Mouse (Mus musculus) forebrain, embryonic 10.5 days (tissue): Measurements from ENCODE around the gene Mad2l1bp. TPM values are rescaled to one million over a fixed set of nuclear protein-coding genes. Genes with fewer than 3 reads are reported as not detected.

ENCODE experiments used
- DNase-seq: peaks from one replicate; pipeline ENCODE4 v3.0.0-alpha.2; 2017; ENCODE audit warnings: low spot score; ENCODE audit errors: extremely low spot score
- H3K27ac ChIP-seq: fragments of 300-500 bp; sonication (generic); 2 replicates; pipeline ENCODE4 v1.5.1; 2016; ENCODE audit warnings: mild to moderate bottlenecking
- H3K27me3 ChIP-seq: fragments of 300-500 bp; sonication (generic); 2 replicates; pipeline ENCODE4 v1.6.1; 2016; ENCODE audit warnings: mild to moderate bottlenecking; ENCODE audit not compliant: poor library complexity, severe bottlenecking
- H3K36me3 ChIP-seq: fragments of 300-500 bp; sonication (generic); replicated peaks from 2 replicates; pipeline ENCODE4 v1.6.1; 2016; ENCODE audit warnings: mild to moderate bottlenecking, moderate library complexity
- H3K4me1 ChIP-seq: fragments of 300-500 bp; sonication (generic); 2 replicates; pipeline ENCODE4 v1.6.1; 2016
- H3K4me3 ChIP-seq: fragments of 300-500 bp; sonication (generic); 2 replicates; pipeline ENCODE4 v1.5.1; 2016; ENCODE audit warnings: mild to moderate bottlenecking, moderate library complexity
- H3K9me3 ChIP-seq: fragments of 300-500 bp; sonication (generic); 2 replicates; pipeline ENCODE4 v1.6.1; 2016; ENCODE audit warnings: mild to moderate bottlenecking, moderate library complexity
- whole genome bisulfite sequencing: fragments of 180-500 bp; shearing (Covaris S2); methylation state at CpG from one replicate; pipeline ENCODE4 v1.1.7; 2016; 5-methylcytosine and 5-hydroxymethylcytosine counted together
- polyA plus RNA-seq: library from polyadenylated mRNA; unstranded; fragments of >200 nt; fragmentation: Nextera tagmentation; extraction: Ambion mirVana; gene quantifications from 2 replicates; pipeline ENCODE4 v1.2.1, GENCODE M21; 2016

The Mad2l1bp gene
- polyA plus RNA-seq = 36.3 and 36.8 TPM in 2 replicates

DNA sequence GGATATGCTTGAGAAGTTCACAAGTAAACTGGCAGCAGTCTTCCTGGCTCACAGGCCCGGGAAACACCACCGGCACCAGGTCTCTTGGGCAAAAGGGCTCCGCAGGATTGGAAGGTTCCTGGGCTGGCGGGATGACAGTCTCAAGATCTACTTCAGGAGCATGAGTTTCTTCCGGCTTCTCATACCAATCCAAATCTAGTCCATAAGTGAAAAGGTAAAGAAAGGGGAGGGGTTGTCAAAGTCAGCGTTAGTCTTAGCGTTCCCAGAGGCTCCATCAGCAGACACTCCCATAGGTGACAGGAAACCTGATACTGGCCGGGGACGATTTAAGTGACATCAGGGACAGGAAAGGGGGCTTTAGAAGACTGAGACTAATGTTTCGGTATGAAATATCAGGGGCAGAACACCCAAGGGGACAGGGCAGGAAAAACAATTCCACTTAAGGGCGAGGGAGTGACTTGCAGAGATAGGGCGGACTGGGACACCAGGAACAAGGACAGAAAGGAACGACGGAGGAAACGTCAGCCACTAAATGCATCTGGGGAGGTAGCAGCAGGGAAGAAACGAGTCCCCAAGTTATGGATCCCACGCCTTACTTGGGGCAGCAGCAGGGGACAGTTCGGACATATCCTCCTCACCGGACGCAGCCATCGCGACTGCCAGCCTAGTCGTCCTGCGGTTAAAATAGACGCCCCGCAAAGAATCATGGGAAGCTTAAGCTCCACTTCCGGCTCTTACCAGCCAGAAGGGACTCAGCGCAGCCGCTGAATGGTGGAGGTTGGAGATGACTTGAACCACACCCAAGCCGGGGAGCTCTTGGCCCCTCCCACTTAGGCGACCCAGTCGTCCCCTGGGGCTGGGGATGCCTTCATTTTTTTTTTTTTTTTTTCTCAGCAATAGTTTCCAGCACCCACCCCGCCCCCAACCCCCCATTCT, at the start of gene Mad2l1bp:
Mad2l1bp (minus strand) TSS at position 707 of the 936 bp plus-strand sequence.
- peak within 1 kb of the TSS; percentile 80 for H3K4me3 ChIP-seq
- peak within 1 kb of the TSS; percentile 89 for H3K27ac ChIP-seq
- DNase-seq = peak; percentile 85
- no peaks in the 10 kb centered on the region for H3K9me3 ChIP-seq
- 10% methylated on average over 33 of the region's 33 CpGs for WGBS
- H3K27me3 ChIP-seq = no peaks in the 10 kb centered on the region
- H3K36me3 ChIP-seq = peaks cover 25% of the 10 kb centered on the region
- H3K4me1 ChIP-seq = peaks cover 17% of the 10 kb centered on the region

DNA sequence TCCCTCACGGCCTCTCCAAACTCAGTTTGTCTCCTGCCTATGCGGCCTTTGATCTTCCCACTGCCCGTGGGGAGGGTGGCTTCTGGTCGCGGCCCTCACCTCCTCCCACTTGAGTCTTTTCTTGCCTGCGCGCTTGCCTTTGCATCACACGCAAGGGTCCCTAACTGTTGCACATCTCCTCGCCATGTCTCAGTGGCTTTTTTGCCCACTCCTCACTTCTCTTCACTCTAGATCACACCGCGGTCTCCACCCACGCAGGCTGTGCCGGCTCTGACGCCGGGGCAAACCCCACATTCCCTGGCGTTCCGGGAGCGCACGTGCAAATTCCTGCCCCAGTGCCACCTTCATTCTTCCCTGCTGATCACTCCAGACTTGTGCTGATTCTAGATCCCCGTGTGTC, 49.7 kb upstream of the Mad2l1bp start:
- WGBS = under 1% methylated on average over 20 of the region's 20 CpGs
- H3K36me3 ChIP-seq = peaks cover 64% of the 10 kb centered on the region
- H3K27ac ChIP-seq = peak overlapping the region; percentile 95

DNA sequence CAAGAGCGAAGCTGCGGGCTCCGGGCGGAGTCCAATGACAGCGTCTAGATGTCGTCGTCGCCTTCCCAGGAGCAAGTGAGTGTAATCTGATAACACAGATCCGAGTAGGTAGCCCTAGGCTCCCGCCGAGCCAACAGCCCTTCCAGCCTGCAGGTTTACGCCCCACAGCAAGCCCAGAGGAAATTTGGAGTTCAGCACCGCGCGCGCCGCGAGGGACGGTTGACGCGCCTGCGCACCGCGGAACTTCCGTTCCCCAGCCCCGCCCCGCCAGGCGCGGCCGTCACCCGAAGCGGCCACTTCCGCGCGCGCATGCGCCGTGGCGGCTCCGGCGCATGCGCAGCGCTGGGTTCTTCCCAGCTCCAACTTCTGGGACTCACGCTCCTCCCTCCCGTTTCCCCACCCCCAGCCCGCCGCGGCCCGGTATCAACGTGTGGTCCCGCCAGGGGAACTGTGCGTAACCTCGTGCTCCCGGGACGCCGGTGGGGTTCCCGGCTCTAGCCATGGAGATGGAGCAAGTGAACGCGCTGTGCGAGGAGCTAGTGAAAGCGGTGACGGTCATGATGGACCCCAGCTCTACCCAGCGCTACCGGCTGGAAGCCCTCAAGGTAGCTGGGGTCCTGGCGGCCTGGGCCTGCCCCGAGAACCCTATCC, 49.2 kb upstream of the Mad2l1bp start, which contains the start of the genes Polh and Xpo5:
Polh (minus strand) TSS at position 225 of the 651 bp plus-strand sequence.
Xpo5 (plus strand) TSS at position 362 of the 651 bp plus-strand sequence.
- DNase-seq = peak; percentile 92
- Histone ChIP-seq H3K4me1 (peaks cover 31% of the 10 kb centered on the region), H3K27ac (peak within 1 kb of the TSS; percentile 95), H3K9me3 (no peaks in the 10 kb centered on the region), H3K4me3 (peak within 1 kb of the TSS; percentile 78), H3K27me3 (no peaks in the 10 kb centered on the region), H3K36me3 (peaks cover 64% of the 10 kb centered on the region)
- WGBS = under 1% methylated on average over 66 of the region's 66 CpGs

More for the DNA sequence above, 49.7 kb upstream of the Mad2l1bp start:
- Histone ChIP-seq H3K9me3 (no peaks in the 10 kb centered on the region), H3K4me3 (peak overlapping the region; percentile 78), H3K4me1 (peaks cover 31% of the 10 kb centered on the region), H3K27me3 (no peaks in the 10 kb centered on the region)
- no peak for DNase-seq

DNA sequence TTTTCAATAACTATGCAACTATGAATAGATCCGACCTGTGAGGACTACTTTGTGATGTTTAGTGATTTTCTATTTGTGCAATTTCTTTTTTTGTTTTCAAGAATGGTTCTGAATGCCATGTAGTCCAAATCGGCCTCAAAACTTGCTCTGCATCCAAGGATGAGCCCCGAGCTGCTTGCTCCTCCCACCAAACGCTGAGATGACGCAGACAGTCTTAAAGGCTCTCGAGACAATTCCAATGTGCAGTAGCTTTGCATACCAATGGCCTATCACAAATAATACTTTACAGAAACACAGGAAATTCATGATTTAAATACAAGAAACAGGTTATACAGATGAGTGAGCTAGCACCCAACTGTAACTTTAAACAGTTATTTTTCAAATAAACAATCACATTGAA, 47.8 kb upstream of the Mad2l1bp start:
- no peak overlapping the region for H3K27ac ChIP-seq
- H3K9me3 ChIP-seq = no peaks in the 10 kb centered on the region
- no peak for DNase-seq
- H3K4me3 ChIP-seq = peak overlapping the region; percentile 78
- no peaks in the 10 kb centered on the region for H3K27me3 ChIP-seq
- peaks cover 31% of the 10 kb centered on the region for H3K4me1 ChIP-seq
- WGBS = 79% methylated on average over 6 of the region's 6 CpGs
- peaks cover 64% of the 10 kb centered on the region for H3K36me3 ChIP-seq

DNA sequence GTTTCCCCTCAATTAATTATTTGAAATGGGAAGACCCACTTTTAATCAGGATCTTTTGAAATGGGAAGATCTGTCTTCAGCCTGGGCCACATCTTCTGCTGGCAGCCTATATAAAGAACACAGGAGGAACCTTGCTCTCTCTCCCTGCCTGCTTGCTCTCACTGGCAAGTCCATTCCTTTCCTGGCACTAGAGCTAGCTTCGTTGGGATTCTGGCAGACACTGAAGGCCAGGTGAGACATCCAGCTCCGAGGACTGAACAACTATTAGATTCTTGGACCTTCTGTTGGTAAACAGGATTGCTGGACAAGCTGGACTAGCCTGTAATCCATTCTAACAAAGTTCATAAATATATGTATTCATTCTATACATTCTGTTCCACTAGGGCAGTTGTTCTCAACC, 35.5 kb upstream of the Mad2l1bp start:
- H3K27ac ChIP-seq = no peak overlapping the region
- DNase-seq = no peak
- H3K4me3 ChIP-seq = no peak overlapping the region
- no peaks in the 10 kb centered on the region for H3K9me3 ChIP-seq
- no peaks in the 10 kb centered on the region for H3K27me3 ChIP-seq
- WGBS = 91% methylated on average over 2 of the region's 2 CpGs
- peaks cover 96% of the 10 kb centered on the region for H3K36me3 ChIP-seq
- H3K4me1 ChIP-seq = no peaks in the 10 kb centered on the region

DNA sequence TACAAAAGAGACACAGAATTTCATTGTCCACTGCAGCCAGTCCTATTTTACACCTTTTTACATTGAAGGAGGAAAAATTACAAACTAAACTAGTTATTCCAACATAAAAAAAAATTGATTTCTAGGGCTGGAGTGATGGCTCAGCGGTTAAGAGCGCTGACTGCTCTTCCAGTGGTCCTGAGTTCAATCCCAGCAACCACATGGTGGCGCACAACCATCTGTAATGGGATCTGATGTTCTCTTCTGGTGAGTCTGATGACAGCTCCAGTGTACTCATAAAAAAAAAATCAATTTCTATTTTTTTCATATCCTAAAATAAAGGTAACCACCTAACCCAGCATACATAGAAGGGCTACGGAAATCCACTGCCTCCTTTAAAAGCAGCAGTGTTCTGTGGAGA, 28.9 kb upstream of the Mad2l1bp start:
- no peak for DNase-seq
- peaks cover 98% of the 10 kb centered on the region for H3K36me3 ChIP-seq
- H3K4me1 ChIP-seq = no peaks in the 10 kb centered on the region
- H3K9me3 ChIP-seq = no peaks in the 10 kb centered on the region
- no peak overlapping the region for H3K4me3 ChIP-seq
- H3K27me3 ChIP-seq = no peaks in the 10 kb centered on the region
- no peak overlapping the region for H3K27ac ChIP-seq
- WGBS = 81% methylated on average over 4 of the region's 4 CpGs

DNA sequence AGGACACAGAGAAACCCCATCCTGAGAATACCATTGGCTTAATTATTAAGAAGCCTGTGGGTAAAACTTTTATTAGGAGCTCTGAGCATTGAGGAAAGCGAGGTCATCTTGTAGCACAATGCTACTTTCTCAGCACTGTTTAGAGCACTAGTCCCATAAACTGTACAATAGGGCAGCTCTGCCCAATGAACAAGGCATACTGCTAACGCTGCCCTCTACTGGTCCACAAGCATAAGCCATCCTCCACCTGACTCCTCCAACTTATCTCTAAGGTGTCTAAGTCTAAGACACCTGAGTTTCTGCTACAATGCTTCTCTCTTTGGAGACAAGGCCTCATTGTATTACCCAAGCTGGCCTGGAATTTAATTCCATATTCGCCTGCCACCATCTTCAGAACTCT, 17.2 kb upstream of the Mad2l1bp start:
- no peaks in the 10 kb centered on the region for H3K27me3 ChIP-seq
- H3K4me1 ChIP-seq = no peaks in the 10 kb centered on the region
- DNase-seq = no peak
- H3K36me3 ChIP-seq = peaks cover 94% of the 10 kb centered on the region
- no peak overlapping the region for H3K27ac ChIP-seq
- no peaks in the 10 kb centered on the region for H3K9me3 ChIP-seq
- WGBS = 74% methylated on average over 3 of the region's 3 CpGs
- H3K4me3 ChIP-seq = no peak overlapping the region

DNA sequence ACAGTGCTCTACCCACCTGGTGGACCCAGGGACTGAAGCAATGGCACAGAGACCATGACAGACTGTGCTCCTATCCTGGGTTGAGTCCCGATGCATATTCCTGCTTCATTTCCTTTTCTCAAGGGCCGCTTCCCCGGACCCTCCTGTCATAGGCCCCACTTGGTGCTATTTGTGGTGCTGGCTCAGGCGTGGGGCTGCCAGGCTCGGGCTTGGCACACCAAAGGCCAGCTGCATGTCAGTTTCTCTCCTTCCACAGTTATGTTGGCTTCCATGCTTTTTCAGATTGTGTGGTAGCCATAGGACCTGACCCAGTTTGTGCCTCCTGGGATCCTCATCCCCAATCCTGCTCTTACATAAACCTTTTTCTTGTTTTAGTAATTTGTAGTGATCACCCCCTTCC, 15.4 kb upstream of the Mad2l1bp start:
- H3K4me1 ChIP-seq = no peaks in the 10 kb centered on the region
- no peaks in the 10 kb centered on the region for H3K9me3 ChIP-seq
- H3K36me3 ChIP-seq = peaks cover 98% of the 10 kb centered on the region
- no peak overlapping the region for H3K4me3 ChIP-seq
- H3K27ac ChIP-seq = no peak overlapping the region
- 93% methylated on average over 5 of the region's 5 CpGs for WGBS
- no peak for DNase-seq
- H3K27me3 ChIP-seq = no peaks in the 10 kb centered on the region

DNA sequence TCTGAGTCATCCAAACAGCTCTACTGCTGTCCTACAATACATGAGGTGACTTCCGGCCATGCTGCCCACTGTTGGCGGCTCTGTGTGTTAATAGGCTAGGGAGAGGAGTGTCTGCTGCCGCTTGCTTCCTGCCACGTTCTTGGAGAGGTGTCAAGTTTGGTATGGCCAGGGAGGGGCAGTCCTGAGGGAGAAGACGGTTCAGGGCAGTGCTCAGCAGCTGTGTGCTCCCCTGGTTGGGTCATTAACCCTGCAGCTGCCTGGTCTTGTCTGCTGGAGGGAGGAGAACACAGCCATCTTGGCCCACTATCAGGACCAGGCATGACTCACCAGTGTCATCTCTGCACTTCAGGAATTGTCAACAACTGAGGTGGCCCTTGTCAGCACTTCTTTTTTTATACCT, 15.0 kb upstream of the Mad2l1bp start:
- Histone ChIP-seq H3K36me3 (peaks cover 99% of the 10 kb centered on the region), H3K4me1 (no peaks in the 10 kb centered on the region), H3K27me3 (no peaks in the 10 kb centered on the region), H3K9me3 (no peaks in the 10 kb centered on the region), H3K27ac (no peak overlapping the region), H3K4me3 (no peak overlapping the region)
- no peak for DNase-seq
- 72% methylated on average over 5 of the region's 5 CpGs for WGBS

DNA sequence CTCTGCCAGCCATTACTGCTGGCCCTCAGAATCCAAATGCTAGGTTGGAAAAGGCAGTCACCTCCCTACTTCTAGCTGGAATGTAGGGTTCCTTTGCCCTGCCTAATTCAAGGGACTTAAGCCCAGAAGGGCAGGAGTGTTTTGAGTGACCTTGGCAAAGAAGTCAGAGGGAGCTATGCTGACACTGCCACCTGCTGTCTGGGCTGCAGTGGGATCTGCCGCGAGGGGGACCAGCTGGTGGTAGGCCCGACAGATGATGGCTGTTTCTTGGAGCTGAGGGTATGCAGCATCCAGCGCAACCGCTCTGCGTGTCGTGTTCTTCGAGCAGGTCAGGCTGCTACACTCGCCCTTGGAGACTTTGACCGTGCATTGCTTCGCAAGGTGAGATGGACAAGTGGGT, 13.7 kb upstream of the Mad2l1bp start:
- Histone ChIP-seq H3K4me3 (no peak overlapping the region), H3K4me1 (peaks cover 12% of the 10 kb centered on the region), H3K36me3 (peaks cover 95% of the 10 kb centered on the region), H3K27ac (no peak overlapping the region), H3K9me3 (no peaks in the 10 kb centered on the region), H3K27me3 (no peaks in the 10 kb centered on the region)
- no peak for DNase-seq
- 89% methylated on average over 11 of the region's 11 CpGs for WGBS

DNA sequence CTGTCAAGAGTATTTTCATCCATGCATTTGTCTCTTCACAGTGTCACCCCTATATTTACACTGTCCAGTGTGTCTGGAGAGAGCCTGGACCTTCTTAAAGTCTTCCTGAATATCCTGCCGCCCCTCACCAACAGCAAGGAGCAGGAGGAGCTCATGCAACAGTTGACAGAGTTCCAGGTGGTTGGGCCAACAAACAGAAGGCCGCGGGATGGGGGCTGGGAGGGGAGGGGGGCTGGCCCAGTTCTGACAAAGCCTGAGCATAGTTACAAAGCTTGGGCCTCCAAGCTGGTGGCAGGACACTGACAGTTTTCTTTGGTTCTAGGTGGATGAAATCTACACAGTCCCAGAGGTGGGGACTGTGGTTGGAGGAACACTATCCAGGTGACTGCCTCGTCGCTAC, 12.9 kb upstream of the Mad2l1bp start:
- no peak overlapping the region for H3K4me3 ChIP-seq
- H3K9me3 ChIP-seq = no peaks in the 10 kb centered on the region
- H3K4me1 ChIP-seq = peaks cover 20% of the 10 kb centered on the region
- DNase-seq = no peak
- H3K27ac ChIP-seq = no peak overlapping the region
- 88% methylated on average over 5 of the region's 5 CpGs for WGBS
- H3K27me3 ChIP-seq = no peaks in the 10 kb centered on the region
- peaks cover 89% of the 10 kb centered on the region for H3K36me3 ChIP-seq

DNA sequence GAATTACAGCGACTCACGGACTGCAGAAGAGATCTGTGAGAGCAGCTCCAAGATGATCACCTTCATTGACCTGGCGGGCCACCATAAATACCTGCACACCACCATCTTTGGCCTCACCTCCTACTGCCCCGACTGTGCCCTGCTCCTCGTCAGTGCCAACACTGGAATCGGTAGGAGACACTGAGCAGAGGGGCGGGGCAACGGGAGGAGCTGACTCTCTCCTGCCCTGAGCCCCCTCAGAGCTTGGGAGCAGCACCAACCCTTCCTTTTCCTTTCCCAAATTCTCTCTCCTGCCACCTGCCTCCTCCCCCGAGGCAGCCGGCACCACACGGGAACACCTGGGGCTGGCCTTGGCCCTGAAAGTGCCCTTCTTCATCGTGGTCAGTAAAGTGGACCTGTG, 12.1 kb upstream of the Mad2l1bp start:
- Histone ChIP-seq H3K27ac (no peak overlapping the region), H3K36me3 (peaks cover 80% of the 10 kb centered on the region), H3K4me1 (peaks cover 21% of the 10 kb centered on the region), H3K4me3 (no peak overlapping the region), H3K27me3 (no peaks in the 10 kb centered on the region), H3K9me3 (no peaks in the 10 kb centered on the region)
- no peak for DNase-seq
- WGBS = 91% methylated on average over 12 of the region's 12 CpGs

DNA sequence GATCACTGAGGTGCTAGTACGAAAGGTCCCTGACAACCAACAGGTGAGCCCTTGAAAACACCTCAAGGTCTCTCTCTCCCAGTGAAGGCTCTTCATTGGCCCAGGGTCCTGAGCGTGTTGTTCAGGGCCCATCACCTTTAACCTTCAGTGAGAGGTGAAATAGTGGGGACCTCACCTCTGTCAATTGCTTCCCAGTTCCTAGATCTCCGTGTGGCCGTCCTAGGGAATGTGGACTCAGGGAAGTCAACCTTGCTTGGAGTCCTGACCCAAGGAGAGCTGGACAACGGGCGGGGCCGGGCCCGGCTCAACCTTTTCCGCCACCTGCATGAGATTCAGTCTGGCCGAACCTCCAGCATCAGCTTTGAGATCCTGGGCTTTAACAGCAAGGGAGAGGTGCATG, 11.4 kb upstream of the Mad2l1bp start:
- Histone ChIP-seq H3K4me3 (no peak overlapping the region), H3K4me1 (peaks cover 27% of the 10 kb centered on the region), H3K9me3 (no peaks in the 10 kb centered on the region), H3K27me3 (no peaks in the 10 kb centered on the region), H3K27ac (no peak overlapping the region), H3K36me3 (peaks cover 74% of the 10 kb centered on the region)
- DNase-seq = no peak
- 94% methylated on average over 10 of the region's 10 CpGs for WGBS
